Mouse (Mus musculus) adrenal gland, postnatal 10 days (tissue): Measurements from ENCODE around the gene Lmo1. TPM values are rescaled to one million over a fixed set of nuclear protein-coding genes. Genes with fewer than 3 reads are reported as not detected.
A peak's percentile ranks its signal among the peaks of the same experiment; 100 is the strongest.

Experiments
- DNase-seq: peaks from one replicate; pipeline ENCODE4 v3.0.0; 2021; ENCODE audit warnings: mixed read lengths
- long read RNA-seq, 2 experiments: library from polyadenylated mRNA; stranded (forward); transcript quantifications; one replicate each; pipeline ENCODE4 v2.0.0; 2021
- total RNA-seq, 2 experiments: library from RNA; stranded (reverse); gene quantifications; 2 replicates each; pipeline ENCODE4 v1.2.3; 2021

Gene Lmo1
- total RNA-seq, result 10 to 100 TPM in 1 of 2 experiments, 1 to 10 TPM in 1; 8.1 to 12.5 TPM
- long read RNA-seq, experiment 1, transcript Lmo1-202 (4 exons, 912 nt), result major isoform, 12 of 19 reads
- long read RNA-seq, experiment 1, partial matches to known transcripts, result 1 of 19 reads
- long read RNA-seq, experiment 1, other reads (novel, unspliced or antisense), result 2 of 19 reads
- long read RNA-seq, experiment 2, transcript Lmo1-202 (4 exons, 912 nt), result major isoform, 19 of 26 reads
- long read RNA-seq, experiment 2, partial matches to known transcripts, result 0 of 26 reads
- long read RNA-seq, experiment 2, other reads (novel, unspliced or antisense), result 3 of 26 reads

DNA sequence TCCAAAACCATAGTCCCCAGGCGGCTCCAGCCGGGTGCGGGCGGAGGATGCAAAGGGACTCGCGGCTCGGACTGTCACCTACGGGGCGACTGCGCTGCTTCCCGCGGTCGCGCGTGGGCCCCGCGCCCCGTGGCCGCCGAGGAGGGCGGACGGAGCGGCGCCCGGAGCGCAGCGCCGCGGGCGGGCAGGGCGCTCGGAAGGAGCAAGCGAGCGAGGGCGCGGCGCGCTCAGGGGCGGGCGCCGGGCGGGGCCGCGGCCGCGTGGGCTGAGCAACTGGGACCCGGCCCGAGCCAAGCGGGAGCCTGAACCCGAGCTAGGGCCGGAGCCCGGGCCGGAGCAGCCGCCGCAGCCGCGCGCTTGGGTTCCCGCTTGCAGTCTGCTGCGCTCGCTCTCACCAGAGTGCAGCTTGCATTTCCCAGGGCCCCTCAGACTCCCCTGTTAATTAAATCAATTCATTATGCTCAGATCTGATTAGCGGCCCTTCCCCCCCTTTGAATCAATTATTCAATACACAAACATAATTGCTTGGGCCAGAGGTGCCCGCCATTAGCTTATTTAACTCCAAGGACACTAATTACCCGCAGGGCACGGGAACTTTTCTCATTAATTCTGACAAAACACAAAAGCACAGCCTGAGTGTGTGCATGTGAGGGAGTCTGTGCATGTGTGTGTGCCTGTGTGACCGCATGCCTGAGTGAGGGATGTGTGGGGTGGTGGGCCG lies at the start of gene Lmo1:
Gene Lmo1, minus strand, starts transcription at position 259 of the 721 bp plus-strand sequence.
- peak; percentile 73 for DNase-seq

DNA sequence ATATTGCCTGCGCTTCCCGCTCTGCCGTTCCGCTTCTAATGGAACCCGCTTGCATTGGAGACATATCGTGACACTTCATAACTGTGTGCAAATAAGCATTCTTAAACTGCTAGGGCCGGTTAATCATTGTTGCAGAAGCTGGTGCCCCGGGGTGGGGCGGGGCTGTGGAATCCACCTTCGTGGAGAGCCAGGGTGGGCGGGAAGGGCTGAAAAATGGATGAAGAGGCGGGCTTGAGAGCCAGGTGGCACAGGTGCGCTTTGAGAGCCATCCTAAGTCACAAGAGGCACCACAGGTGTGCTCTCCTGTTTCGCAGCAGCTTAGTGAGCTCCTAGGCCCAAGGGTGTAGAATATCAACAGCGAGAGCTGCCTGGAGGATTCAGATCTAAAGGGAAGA lies 46.7 kb upstream of the Lmo1 start:
- DNase-seq, result no peak

DNA sequence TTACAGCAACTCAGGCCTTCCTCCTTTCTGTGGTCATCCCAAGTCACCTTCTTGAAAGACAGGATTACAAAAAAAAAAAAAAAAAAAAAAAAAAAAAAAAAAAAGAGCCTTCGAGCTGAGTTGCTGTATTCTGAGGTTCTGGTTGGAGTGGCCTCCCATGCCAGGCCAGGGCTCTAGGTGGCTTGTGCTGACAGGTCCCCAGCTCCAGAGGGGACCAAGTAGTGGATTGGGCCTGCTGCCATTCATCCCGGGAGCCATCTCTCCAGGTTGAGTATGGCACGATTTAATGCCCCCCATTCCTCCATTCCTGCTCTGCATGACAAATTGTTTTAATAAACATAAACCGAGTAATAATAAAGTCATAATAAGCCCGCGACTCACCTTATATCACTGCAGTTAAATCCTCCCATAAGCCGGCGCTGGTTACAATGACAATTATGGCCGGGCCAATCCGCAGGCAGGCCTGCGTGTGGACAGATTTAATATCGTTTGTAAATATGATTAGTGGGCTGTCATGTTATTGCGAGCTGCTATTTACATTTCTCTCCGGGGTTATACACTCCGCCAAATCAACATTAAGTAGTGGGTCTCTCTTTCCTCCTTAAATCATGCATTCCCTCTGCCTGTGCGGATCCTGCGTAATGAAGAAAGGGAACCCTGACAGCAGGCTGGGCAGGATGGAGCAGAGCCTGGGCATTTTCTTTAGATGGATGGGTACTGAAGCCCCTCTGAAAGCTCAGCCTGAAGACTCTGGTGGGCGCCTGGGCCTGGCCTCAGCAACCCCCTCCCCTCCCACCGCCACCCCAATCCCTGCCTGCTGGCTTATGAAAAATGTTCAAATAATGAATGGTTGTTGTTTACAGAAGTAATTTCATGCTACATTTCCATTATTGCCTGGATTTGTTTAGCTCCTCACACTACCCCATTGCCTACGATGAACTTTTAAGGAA lies 46.0 kb upstream of the Lmo1 start:
- no peak for DNase-seq

DNA sequence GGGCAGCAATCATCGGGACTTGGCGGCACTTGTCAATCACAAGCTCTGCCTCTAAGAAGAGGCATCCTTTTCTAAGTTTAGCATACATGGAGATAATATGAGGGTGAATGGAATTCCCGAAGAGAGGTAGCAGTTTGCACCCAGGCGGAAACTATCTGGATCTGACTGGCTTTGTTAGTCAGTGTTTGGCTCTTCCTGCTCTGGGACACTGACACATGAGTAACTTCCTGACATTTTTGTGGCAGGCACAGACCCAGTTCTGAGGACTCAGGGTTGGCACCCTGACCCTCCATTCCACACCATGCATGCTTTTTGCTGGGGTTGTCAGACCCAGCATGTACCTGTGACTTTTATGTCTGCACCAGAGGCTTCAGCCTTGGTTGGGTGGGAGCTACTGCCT lies 45.0 kb upstream of the Lmo1 start:
- no peak for DNase-seq

- no peak for DNase-seq
These were observed 43.9 kb upstream of the Lmo1 start for GRCm38 (mm10) chr7:109218977-109219271.

GRCm38 (mm10) chr7:109218130-109218976 lies 43.3 kb upstream of the Lmo1 start:
- peak; percentile 91 for DNase-seq

DNA sequence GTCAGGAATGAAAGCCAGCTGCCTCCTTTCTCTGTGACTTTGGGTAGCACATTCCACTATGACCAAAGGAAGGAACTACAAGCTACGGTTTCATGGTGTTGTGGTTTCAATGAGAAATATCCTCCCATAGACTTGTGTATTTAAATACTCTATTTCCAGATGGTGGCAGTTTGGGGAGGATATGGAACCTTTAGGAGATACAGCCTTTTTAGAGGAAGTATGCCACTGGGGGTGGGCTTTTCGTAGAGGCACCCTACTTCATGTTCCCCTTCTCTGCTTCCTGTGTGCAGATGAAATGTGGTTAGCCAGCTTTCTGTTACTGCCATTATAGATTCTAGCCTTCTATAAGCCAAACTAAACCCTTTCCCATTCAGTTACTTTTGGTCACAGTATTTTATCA lies 34.8 kb upstream of the Lmo1 start:
- no peak for DNase-seq

DNA sequence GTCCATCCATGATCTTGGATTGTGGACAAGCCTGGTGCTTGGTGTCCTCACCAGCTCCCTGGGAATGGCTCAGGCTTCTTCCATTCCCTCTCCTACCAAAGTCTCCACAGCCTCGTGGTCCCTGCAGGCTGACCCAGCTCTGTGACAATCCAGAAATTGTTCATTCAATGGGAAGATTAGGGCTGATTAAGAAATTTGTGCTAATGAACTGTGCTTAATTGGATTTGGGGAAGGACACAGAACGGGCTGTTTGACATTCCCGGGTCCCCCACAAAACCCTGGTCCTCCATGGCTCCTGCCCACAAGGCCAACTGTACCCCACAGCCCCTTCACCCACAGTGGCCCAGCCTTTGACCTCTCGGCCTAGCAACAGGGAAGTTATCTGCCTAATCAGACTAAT lies 32.8 kb upstream of the Lmo1 start:
- no peak for DNase-seq

- DNase-seq, result no peak
These were observed 31.4 kb upstream of the Lmo1 start for GRCm38 (mm10) chr7:109206358-109206757.

DNA sequence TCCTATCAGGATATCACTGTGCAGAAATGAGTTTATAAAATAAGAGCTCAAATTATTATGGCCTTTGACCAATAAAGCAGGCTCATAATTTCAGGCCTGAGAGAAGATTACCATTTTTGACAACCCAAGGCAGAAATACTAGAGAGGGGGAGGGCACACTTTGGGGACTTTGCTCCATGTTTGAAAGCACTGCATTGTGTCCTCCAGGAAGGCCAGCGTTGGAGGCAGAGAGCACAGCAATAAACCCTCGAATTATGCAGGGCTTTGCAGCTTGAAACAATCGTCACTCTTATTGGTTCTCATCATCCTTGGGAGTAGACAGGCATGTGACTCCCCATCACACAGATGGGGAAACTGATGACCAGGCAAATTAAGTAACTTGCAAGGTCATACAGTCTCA lies 28.1 kb upstream of the Lmo1 start:
- no peak for DNase-seq

GRCm38 (mm10) chr7:109200559-109200958 lies 25.6 kb upstream of the Lmo1 start:
- no peak for DNase-seq

- DNase-seq, result no peak
These were observed 22.2 kb upstream of the Lmo1 start for GRCm38 (mm10) chr7:109197161-109197650.

DNA sequence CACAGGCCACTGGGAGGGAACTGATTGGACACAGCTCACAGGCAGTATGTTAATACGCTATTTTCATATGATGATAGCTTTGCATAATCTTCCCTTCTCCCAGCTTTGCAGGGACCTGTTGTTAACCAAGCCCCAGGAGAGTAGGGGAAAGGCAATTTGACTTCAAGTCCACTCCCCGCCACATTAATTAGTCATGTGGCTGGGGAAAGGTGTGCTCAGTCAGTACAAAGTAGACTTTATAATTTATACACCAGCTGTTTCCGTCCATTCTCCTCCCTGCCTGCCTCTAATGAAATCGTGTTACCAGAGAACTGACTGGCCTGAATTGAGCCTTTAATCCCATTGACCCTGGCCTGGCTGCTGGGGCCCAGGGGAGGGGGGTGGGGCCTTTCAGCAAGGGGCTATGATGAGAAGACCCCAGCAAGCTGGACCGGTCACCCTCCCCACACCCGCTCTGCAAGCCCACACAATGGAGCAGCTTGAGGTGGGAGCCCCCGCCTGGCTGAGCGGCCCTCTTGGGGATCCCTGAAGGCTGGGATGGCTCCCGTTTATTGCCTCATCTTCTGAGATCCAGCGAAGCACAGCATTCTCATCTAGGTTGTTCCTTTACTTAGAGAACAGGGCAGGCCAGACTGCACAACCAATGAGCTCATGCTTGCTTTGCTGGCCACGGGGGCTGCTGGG lies 21.5 kb upstream of the Lmo1 start:
- DNase-seq, result no peak

GRCm38 (mm10) chr7:109195982-109196381 lies 21.0 kb upstream of the Lmo1 start:
- DNase-seq, result peak; percentile 45

GRCm38 (mm10) chr7:109194850-109195249 lies 19.8 kb upstream of the Lmo1 start:
- no peak for DNase-seq

DNA sequence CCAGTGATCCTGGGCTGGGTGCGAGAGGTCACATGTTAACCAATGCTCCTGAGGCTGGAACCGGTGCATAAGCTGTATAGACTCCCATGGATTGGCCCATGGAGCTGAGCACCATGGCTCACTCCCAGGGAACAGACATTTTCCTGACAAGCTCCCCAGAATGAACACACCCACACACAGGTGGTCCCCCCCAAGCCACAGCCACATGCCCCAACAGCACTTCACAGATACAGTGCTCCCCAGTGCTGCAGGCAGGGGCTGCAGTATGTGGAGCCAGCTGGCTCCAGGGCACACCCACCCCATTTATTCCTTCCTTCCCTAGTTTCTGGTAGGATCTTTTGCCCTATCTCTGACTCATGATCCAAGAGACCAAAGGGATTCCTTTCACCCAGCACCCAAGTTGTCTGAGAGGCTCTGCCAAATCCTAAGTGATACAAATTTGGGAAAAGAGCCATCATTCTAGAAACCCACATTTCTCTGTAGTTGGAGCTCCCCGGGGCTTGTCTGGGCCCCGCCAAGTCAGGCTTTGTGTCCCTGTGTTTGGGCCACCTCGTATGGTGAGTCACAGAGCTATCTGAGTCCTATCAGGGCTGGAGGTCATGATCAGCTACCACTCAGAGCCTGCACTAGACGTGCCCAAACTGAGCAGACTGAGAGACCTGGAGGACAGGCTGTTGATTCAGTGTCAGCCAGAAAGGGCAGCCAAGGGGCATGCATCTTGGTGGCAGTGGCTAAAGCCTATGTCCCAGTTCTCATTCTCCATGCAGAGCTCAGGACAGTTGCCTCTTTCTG lies 12.4 kb upstream of the Lmo1 start:
- DNase-seq, result peak; percentile 52

- DNase-seq, result no peak
These were observed 11.0 kb upstream of the Lmo1 start for GRCm38 (mm10) chr7:109185975-109186374.

DNA sequence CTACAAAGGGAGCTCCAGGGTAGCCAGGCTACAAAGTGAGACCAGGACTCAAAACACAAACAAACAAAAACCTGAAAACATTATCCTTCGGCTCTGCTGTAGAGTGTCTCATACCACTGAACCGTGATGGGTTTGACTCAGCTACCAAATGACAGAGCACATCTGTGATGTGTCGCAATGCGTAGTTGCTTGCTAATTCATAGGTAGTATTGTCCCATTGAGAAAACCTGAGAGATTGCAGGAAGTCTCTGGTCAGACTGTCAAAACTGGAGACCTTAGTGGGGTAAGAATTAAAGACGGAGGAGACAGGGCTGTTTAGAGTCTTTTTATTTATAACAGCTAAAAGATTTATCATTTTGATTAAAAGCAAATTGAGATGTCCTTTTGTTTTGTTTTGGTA lies 10.6 kb upstream of the Lmo1 start:
- no peak for DNase-seq

- no peak for DNase-seq
These were observed 1.7 kb upstream of the Lmo1 start for GRCm38 (mm10) chr7:109176688-109177087.
